Mouse (Mus musculus) mouse trophoblast stem cell (cell line): ENCODE results near the gene Htr1d.

Experiments
- in situ Hi-C, 2 experiments: fragments of 300-500 bp; cut with MseI, MboI; formaldehyde crosslinking; loops; 2 replicates in 1 of 2; 3 replicates in 1 of 2; pipeline ENCODE4 v1.15.1; 2025

Gene Htr1d

DNA sequence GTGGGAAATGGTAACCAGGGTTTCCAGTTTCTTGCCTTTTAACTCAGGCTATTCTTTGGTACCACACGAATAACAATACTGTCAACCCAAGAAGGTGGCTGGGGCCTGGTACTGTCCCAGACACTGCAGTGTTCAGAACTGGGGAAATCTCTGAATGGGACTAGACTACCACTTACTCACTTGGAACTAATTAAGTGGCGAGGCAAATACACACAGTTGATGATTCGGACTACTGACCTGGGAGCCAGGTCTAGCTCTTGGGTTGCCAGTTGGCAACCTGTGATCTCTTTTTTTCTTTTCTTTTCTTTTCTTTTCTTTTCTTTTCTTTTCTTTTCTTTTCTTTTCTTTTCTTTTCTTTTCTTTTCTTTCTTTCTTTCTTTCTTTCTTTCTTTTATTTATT is 29.0 kb downstream of the Htr1d start:
- in situ Hi-C loops, result no loop called here

DNA sequence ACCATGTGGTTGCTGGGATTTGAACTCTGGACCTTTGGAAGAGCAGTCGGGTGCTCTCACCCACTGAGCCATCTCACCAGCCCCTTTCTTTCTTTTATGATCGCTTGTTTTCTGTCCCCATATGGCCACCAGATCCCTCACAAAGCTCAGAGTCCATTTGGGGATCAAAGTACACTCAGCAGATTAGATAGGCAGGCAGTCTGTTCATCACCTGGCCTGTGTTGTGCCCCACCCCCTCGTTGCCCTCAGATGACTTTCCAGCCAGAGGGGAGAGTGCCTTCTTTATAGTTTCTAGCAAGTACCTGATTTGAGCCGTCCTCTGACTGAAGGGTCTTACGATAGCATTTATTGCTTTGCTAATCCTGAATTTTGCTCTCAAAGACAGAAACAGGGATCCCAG is 29.5 kb downstream of the Htr1d start:
- in situ Hi-C loops, result no loop called here

DNA sequence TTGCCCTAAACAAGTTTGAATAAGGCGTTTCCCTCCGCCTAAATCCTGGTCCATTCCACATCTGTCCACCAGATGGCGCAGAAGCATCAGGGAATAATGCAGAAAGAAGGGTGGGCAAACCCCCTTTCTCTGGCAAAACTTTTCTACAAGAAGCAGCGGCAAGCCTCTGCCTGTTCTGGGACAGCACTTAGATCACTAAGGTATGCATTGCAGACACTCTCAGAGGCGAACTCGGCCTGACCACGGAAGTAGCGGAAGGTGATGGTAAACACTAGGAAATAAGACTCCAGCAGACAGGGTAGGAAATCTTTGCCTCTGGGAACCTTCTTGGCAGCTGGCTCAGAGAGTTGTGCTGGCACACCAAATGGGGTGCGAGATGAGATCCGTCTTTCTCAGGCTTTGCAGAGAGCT is 31.5 kb downstream of the Htr1d start:
- in situ Hi-C loops, result no loop called here

DNA sequence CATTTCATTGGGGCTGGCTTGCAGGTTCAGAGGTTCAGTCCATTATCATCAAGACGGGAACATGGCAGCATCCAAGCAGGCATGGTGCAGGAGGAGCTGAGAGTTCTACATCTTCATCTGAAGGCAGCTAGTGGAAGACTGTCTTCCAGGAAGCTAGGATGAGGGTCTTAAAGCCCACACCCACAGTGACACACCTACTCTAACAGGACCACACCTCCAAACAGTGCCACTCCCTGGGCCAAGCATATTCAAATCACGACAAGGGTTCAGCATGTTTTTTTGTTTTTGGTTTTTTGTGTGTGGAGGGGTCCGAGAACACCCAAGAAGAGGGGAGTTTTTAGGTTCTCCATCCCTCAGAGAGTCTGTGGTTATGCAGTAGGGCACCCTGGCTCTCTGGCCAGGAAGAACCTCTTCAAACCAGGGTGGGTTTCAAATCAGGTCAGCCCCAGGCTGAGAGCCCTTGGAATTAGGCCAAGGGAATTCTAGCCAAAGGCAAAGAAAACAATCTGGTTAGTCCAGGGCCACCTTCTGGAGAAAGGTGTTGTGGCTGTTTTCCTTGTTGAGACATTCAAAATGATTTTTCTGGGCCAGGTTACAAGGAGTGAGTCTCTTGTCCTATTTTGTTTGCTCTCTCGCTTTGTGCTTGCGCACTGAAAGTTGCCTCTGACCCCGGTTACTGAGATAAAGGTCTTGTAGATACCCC is 33.3 kb downstream of the Htr1d start:
- in situ Hi-C loops, result no loop called here

DNA sequence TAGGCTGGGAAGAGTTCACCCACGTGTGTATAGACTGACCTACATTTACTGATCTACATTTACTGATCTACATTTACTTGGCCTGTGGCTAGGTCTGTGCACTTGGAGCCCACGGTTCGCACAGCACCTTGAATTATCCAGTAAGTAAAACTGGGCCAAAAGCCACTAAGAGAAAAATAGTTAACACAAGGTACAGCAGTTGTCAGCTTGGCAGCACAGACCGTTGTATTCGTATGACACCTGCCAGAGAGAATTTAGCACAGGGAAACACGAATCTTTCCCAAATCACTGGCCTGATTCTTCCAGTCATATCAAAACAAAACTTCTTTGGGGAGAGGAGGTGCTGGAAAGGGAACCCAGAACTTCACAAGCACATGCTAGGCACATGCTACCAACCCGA is 35.0 kb downstream of the Htr1d start:
- in situ Hi-C loops, result no loop called here

DNA sequence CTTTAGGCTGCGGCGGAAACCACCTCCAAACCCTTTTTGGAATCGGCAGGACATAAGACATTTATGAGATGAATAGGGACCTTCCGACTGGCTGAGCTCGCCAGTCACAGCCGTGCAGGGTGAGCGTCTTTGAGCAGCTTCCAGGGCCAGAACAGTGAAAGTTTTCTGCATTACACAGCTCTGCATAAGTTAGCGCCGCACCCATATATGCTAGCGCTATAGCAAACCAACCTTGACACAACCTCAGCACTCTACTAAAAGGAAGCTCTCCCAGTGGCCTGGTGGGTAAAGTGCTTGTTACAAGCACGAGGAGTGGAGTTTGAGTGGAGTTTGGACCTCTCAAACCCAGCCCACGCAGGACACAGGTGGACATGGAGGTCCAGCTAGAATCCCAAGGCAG is 35.9 kb downstream of the Htr1d start:
- in situ Hi-C loops, result no loop called here

DNA sequence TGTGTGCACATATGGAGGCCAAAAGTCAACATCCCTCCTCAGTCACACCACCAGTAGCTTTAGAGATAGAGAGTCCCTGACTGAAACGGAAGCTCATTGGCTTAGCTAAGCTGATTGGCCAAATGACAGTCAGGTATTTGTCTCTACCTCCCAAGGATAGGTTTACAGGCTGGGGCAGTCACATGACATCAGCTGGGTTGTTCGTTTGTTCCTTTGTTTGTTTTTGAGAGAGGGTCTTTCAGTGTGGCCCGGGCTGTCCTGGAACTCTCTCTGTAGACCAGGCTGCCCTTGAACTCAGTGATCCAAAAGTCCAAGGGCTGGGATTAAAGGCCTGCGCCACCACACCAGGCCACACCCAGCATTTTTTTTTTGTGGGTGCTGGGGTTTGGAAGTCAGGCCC is 37.9 kb downstream of the Htr1d start:
- in situ Hi-C loops, result no loop called here

DNA sequence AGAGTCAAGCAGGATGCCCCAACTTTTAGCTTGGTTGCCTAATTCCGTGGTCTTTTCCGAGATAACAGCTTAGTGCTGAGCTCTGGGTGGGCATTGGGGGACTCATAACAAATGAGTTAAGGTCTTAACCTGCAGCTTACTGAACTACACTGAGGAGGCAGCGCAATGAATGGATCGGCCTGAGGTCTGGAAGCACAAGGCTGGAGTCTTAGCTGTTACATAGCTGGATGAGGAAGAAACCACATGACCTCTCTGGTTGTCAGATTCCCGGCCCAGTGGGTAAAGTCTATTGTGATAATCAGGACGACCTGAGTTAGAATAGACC is 38.4 kb downstream of the Htr1d start:
- in situ Hi-C loops, result no loop called here

DNA sequence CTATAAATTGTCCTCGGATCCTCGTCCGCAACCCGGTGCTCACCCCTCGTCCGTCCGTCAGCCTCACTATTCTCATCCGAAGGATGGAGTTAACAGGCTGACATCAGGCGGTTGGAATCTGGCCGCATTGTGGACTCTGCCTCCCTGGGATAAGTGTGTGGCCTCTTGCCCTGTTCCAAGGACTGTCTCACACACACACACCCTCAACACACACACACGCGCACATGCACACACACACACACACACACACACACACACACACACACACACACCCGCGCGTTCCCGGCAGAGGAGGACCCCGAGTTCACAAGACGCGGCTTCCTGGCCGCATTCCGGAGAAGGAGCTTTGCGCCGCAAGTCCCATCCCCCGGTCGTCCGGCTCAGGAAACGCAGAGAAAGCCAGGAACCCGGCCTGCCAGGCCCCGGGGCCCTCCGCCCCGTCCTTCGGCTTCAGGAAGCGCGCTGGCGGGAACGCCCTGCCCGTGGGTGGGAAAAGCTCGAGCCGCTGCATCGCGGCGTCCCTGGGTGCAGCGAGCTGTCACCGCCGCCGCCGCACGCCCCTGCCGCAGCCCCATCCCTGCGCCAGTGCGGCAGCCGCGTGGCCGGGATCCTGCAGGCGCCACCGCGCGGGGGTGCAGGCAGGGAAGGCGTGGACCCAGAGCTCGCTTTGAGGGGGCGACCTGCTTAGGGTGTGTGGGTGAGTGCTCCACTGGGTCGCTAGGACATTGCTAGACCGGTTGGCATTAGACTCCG is 38.9 kb downstream of the Htr1d start, which contains the start of gene 6030445D17Rik:
Gene 6030445D17Rik, plus strand, starts transcription at position 165 of the 753 bp plus-strand sequence.
- in situ Hi-C loops, result no loop called here

DNA sequence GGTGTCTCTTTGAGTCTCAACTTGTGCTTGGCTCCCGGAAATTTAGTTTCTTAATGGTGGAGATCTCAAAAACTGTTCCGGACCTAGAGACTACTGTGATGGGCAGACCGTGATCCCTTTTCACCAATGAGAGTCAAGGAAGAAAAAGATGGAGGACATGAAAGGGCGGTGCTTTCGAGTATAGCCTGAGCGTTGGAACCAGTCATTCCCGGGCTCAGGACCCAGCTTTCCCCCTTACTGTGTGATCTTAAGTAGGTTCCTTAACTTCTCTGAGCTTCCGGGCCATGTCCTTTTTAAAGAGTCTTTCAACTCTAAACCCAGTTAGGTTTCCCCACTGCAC is 39.5 kb downstream of the Htr1d start:
- in situ Hi-C loops, result no loop called here

DNA sequence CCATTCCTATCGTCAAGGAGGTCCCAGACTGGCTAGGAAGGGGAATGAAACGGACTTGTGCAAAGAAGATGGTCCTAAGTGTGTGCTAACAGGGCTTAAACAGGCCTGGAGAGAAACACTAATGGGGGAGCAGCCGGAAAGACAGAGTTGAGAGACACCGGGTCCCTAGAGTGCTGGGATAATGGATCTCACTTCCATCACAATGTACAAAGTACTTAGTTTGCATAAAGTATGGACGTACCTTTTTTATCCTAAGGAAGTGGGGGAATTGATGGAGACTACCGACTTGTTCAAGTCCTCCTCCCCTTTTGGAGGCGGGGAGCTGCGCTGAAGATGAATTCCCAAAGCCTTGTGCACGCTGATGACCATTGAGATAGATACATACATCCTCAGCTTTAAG is 40.1 kb downstream of the Htr1d start:
- in situ Hi-C loops, result no loop called here

DNA sequence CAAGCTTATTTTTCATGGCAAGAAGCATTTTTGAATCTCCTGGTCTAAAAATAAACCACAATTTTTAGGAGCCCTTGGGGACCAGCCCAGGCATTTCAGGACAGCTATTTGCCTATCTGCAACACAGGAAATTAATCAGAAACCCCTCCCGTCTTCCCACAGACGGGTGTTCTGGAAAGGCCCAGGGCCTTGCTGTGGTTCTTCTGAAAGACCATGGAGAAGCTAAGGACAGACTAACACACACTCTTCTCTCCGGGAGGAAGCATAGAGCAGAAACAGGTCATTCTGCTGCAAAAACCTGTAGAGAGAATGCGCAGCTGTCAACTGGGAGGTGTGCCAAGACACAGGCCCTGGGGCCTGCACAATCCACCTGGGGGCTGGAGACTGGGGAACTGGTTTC is 42.9 kb downstream of the Htr1d start:
- in situ Hi-C loops, result no loop called here

DNA sequence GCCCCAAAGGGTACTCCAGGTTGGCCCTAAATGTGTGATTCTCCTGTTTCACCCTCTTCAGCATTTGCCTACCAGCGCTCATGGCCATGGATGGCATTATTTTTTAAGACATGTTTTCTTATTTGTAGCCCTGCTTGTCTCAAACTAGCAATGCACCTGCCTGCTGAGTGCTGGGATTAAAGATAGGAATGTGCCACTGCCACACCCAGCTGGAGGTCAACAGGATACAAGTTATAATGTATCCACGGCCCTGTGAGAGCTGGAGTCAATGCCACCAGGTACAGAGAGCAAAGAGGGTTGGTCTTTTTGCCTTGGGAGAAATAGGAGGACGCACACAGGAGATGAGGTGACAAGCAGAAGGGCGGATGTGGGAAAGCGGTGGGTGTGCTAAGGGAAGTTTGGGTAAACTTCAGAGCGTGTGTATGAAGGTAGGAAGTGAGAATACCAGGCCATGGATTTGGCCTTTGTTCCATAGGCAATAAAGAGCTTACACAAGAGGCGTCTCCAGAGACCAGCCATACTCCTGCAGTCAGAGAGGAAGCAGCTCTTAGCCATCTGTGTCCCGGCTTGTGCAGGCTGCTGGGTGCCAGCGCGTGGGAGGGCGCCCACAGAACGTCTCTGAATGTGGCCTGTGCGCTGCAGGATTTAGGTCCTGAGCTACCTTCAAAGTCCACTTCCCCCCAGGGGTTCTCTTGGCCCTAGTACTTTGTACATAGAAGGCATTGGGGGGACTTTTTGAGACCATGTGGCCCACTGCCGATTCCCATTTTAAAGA is 45.4 kb downstream of the Htr1d start:
- in situ Hi-C loops, result no loop called here

DNA sequence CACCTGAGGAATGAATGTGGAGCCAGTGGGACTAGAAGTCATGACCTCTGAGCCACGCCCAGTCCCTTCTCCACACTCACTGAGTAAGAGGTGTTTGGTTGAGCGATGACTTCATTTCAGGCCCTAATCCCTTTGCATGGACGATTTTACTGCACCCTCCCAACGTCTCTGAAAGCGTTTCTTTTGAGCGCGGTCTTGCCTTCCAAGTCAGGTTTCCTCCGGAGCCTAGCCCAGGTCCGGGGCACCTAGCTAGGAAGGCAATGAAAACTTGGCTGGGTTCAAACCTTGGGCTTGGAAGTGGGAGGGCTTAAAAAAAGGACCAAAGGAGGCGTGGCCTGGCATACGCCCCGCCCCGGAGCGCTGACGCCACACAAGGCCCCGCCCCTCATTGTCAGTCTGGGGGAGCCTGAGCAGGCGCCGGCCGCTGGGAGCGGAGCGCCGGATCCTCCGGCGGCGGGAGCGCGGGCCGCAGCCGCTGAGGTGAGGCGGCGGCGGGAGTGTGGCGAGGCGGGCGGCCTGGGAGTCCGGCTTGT is 46.1 kb downstream of the Htr1d start, which contains the start of gene Luzp1:
Gene Luzp1, plus strand, starts transcription at position 391 of the 533 bp plus-strand sequence.
- in situ Hi-C loops, result no loop called here

DNA sequence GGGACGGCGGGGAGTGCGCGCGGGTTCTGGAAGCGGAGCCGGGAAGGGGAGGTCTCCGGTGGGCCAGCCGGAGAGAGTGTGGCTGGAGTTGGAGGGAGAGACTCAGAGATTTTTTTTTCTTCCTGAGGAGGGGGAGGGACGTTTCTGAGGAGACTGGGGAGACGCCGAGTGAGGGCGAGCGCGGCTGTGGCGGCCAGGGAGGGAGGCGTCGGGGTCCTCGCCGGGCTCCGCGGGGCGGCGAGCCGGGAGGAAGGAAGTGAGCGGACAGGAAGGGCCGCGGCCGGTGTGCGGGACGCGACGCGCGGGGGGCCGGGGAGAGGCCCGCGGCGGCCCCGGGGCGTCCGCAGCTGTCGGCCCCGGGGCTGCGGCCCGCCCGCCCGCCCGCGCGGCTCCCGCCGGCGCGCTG is 46.6 kb downstream of the Htr1d start:
- in situ Hi-C loops, result no loop called here

DNA sequence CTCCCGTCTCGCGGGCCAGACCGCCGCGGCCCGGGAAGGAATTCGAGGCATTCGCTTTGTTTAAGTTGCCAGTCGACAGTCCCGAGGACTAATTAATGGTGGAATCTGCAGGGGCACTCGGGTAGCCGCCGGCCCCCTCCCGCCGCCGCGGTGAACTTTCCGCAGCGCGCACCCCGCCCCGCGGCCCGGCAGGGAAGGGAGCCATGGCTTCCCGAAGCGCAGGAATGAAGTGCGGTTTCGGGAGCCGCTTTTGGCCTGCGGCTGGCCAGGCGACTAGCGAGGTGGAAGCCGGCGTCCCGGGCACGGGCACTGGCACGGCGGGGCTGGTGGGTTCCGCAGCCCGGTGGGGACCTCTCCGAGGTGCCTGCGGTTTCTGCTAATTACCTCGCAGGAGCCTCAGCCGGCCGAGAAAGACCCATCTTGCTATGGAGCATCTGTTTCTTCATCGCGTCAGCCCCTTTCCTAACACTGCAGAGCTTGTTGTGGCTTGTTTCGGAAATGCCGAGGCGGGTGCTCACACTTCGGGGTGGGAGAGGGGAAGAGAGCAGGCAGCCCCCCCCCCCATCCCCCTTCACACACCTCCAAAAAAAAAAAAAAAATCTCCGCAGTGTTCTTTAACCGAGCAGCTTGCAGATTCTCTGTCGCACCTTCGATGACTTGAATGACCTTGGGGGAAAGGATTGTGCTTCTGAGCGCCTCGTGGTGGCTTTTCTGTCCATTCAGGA is 47.2 kb downstream of the Htr1d start:
- in situ Hi-C loops, result no loop called here

DNA sequence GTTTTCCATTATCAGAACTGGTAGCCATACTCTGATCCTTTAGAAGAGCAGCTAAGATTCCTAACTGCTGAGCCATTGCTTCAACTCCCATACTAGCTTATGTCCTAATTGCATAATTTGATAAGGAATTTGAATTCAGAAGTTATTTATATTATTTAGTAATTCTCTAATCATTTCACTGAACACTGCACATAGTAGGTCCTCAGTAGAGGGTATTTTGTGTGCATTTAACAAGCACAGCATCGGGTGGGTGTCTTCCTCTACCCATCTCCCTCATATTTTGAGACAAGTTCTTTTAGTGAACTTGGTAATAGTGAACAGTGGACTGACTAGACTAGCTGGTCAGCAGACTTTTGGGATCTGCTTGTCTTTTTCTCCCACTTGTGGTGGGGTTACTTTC is 53.4 kb downstream of the Htr1d start:
- in situ Hi-C loops, result no loop called here

DNA sequence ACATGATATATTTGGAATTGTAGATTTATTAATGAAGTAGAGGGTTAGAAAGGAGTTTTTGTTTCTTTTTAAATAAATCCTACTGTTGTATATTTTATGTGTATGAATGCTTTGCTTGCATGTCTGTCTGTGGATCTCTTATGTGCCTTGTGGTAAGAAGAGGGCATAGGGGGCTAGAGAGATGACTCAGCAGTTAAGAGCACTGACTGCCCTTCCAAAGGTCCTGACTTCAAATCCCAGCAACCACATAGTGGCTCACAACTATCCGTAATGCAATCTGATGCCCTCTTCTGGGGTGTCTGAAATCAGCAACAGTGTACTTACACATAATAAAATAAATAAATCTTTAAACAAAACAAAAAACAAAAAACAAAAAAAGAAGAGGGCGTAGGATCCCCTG is 63.2 kb downstream of the Htr1d start:
- in situ Hi-C loops, result no loop called here
